Mouse (Mus musculus): ENCODE results near the gene Rab3gap1.
A peak's percentile ranks its signal among the peaks of the same experiment; 100 is the strongest.
"Not testable (repeated sequence)": the region's sequence is repeated elsewhere in the genome, so short reads cannot be mapped to it uniquely, and the experiment has no call there.

Rab3gap1 gene

GRCm38 (mm10) chr1:127933405-127933804 is 64.8 kb downstream of the Rab3gap1 start:
- no peak for DNase-seq

- no peak for DNase-seq
These were observed 65.7 kb downstream of the Rab3gap1 start for GRCm38 (mm10) chr1:127934322-127934721.

GRCm38 (mm10) chr1:127937277-127937676 is 68.7 kb downstream of the Rab3gap1 start:
- DNase-seq: no peak

- DNase-seq: no peak
These were observed 73.7 kb downstream of the Rab3gap1 start for GRCm38 (mm10) chr1:127942231-127942630.

GRCm38 (mm10) chr1:127943516-127943915 is 74.9 kb downstream of the Rab3gap1 start:
- DNase-seq: no peak

- DNase-seq: peak; percentile 50
These were observed 77.4 kb downstream of the Rab3gap1 start for GRCm38 (mm10) chr1:127945696-127946575.

GRCm38 (mm10) chr1:127946615-127947249 is 78.2 kb downstream of the Rab3gap1 start:
- DNase-seq: no peak

- no peak for DNase-seq
These were observed 80.2 kb downstream of the Rab3gap1 start for GRCm38 (mm10) chr1:127948748-127949147.

- DNase-seq: no peak
These were observed 83.7 kb downstream of the Rab3gap1 start for GRCm38 (mm10) chr1:127952276-127952675.

- not testable (repeated sequence) for DNase-seq
These were observed 85.6 kb downstream of the Rab3gap1 start for GRCm38 (mm10) chr1:127954198-127954597.

- DNase-seq: no peak
These were observed 86.2 kb downstream of the Rab3gap1 start for GRCm38 (mm10) chr1:127954800-127955199.

GRCm38 (mm10) chr1:127956524-127956923 is 88.0 kb downstream of the Rab3gap1 start:
- no peak for DNase-seq

- DNase-seq: no peak
These were observed 90.2 kb downstream of the Rab3gap1 start for GRCm38 (mm10) chr1:127958801-127959200.

- DNase-seq: no peak
These were observed 90.7 kb downstream of the Rab3gap1 start for GRCm38 (mm10) chr1:127959312-127959718.

- DNase-seq: no peak
These were observed 92.6 kb downstream of the Rab3gap1 start for GRCm38 (mm10) chr1:127961140-127961539.

GRCm38 (mm10) chr1:127963326-127963725 is 94.8 kb downstream of the Rab3gap1 start:
- DNase-seq: no peak

GRCm38 (mm10) chr1:127970870-127971269 is 102.3 kb downstream of the Rab3gap1 start:
- DNase-seq: no peak

- DNase-seq: no peak
These were observed 105.5 kb downstream of the Rab3gap1 start for GRCm38 (mm10) chr1:127974082-127974481.

GRCm38 (mm10) chr1:127975676-127976075 is 107.1 kb downstream of the Rab3gap1 start:
- peak; percentile 21 for DNase-seq

GRCm38 (mm10) chr1:127976106-127976505 is 107.5 kb downstream of the Rab3gap1 start:
- DNase-seq: no peak

- no peak for DNase-seq
These were observed 109.6 kb downstream of the Rab3gap1 start for GRCm38 (mm10) chr1:127978125-127978524.

GRCm38 (mm10) chr1:127980911-127981559 is 112.5 kb downstream of the Rab3gap1 start:
- DNase-seq: no peak

GRCm38 (mm10) chr1:127982268-127982667 is 113.7 kb downstream of the Rab3gap1 start:
- no peak for DNase-seq

All from lung, postnatal 10 days (tissue).